Mouse (Mus musculus): ENCODE results near the gene Mog. TPM values are rescaled to one million over a fixed set of nuclear protein-coding genes. Genes with fewer than 3 reads are reported as not detected.
"Not testable (repeated sequence)": the region's sequence is repeated elsewhere in the genome, so short reads cannot be mapped to it uniquely, and the experiment has no call there.

Mog gene
- total RNA-seq, 2 experiments from 2014 or later = 29.1 to 29.2 TPM

- intact Hi-C loops (cut with DNase I) = loop anchor here (2.0 to 10.0 kb wide), 2 partner anchors 16 to 770 kb away; partner anchors contain the start of gene Trim39
- Histone ChIP-seq H3K27ac (peak overlapping the region; percentile 97), H3K4me3 (peak overlapping the region; percentile 83)
- TF ChIP-seq CTCF (IDR thresholded peaks at IDR 0.05) = no peak
- no peak for DNase-seq (ENCODE audit: extremely low spot score in 1 of 2, low spot score in 2 of 2)
Observed at GRCm38 (mm10) chr17:37044651-37045244, 21.6 kb upstream of the Mog start.

- intact Hi-C loops (cut with DNase I) = no loop called here
- no peak for DNase-seq (ENCODE audit: extremely low spot score in 1 of 2, low spot score in 2 of 2)
- TF ChIP-seq CTCF (IDR thresholded peaks at IDR 0.05) = no peak
- Histone ChIP-seq H3K4me3 (no peak overlapping the region), H3K27ac (no peak overlapping the region)
Observed at GRCm38 (mm10) chr17:37039127-37039894, 16.1 kb upstream of the Mog start.

- no peak for DNase-seq (ENCODE audit: extremely low spot score in 1 of 2, low spot score in 2 of 2)
- TF ChIP-seq CTCF (IDR thresholded peaks at IDR 0.05) = no peak
- peak overlapping the region; percentile 64 for H3K4me3 ChIP-seq
- peak overlapping the region; percentile 98 for H3K27ac ChIP-seq
- intact Hi-C loops (cut with DNase I) = loop anchor here (2.0 kb wide), 1 partner anchor 16 kb away; the partner anchor contains the start of gene Gabbr1
Observed at GRCm38 (mm10) chr17:37029162-37029561, 6.0 kb upstream of the Mog start.

GRCm38 (mm10) chr17:37028683-37029120 lies 5.5 kb upstream of the Mog start:
- H3K27ac ChIP-seq = peak overlapping the region; percentile 98
- H3K4me3 ChIP-seq = peak overlapping the region; percentile 64
- DNase-seq (ENCODE audit: extremely low spot score in 1 of 2, low spot score in 2 of 2) = peak; percentile 94
- TF ChIP-seq CTCF (IDR thresholded peaks at IDR 0.05) = no peak
- intact Hi-C loops (cut with DNase I) = loop anchor here (2.0 kb wide), 1 partner anchor 16 kb away; the partner anchor contains the start of gene Gabbr1

- no peak for DNase-seq (ENCODE audit: extremely low spot score in 1 of 2, low spot score in 2 of 2)
- no peak for TF ChIP-seq CTCF (IDR thresholded peaks at IDR 0.05)
- intact Hi-C loops (cut with DNase I) = loop anchor here (2.0 kb wide), 1 partner anchor 17 kb away; the partner anchor contains the start of gene Gabbr1
- Histone ChIP-seq H3K27ac (peak overlapping the region; percentile 98), H3K4me3 (peak overlapping the region; percentile 64)
Observed at GRCm38 (mm10) chr17:37028212-37028611, 5.0 kb upstream of the Mog start.

- no peak for DNase-seq (ENCODE audit: extremely low spot score in 1 of 2, low spot score in 2 of 2)
- no peak overlapping the region for H3K4me3 ChIP-seq
- no peak for TF ChIP-seq CTCF (IDR thresholded peaks at IDR 0.05)
- H3K27ac ChIP-seq = peak overlapping the region; percentile 98
- intact Hi-C loops (cut with DNase I) = no loop called here
Observed at GRCm38 (mm10) chr17:37027486-37027885, 4.3 kb upstream of the Mog start.

GRCm38 (mm10) chr17:37026425-37026824 lies 3.2 kb upstream of the Mog start:
- TF ChIP-seq CTCF (IDR thresholded peaks at IDR 0.05) = no peak
- DNase-seq (ENCODE audit: extremely low spot score in 1 of 2, low spot score in 2 of 2) = no peak
- intact Hi-C loops (cut with DNase I) = no loop called here
- H3K4me3 ChIP-seq = no peak overlapping the region
- H3K27ac ChIP-seq = no peak overlapping the region

GRCm38 (mm10) chr17:37019242-37019641 lies 4.0 kb downstream of the Mog start:
- H3K4me3 ChIP-seq; DNase-seq (ENCODE audit: extremely low spot score in 1 of 2, low spot score in 2 of 2); intact Hi-C loops (cut with DNase I): not testable (repeated sequence)
- peak overlapping the region; percentile 28 for H3K27ac ChIP-seq

- Histone ChIP-seq H3K27ac (peak overlapping the region; percentile 90), H3K4me3 (no peak overlapping the region)
- TF ChIP-seq CTCF (IDR thresholded peaks at IDR 0.05) = no peak
- DNase-seq (ENCODE audit: extremely low spot score in 1 of 2, low spot score in 2 of 2) = peak in 1 of 2 experiments; percentile 18
- intact Hi-C loops (cut with DNase I) = no loop called here
Observed at GRCm38 (mm10) chr17:37018328-37018727, 4.9 kb downstream of the Mog start.

GRCm38 (mm10) chr17:37016333-37016732 lies 6.9 kb downstream of the Mog start:
- Histone ChIP-seq H3K27ac (no peak overlapping the region), H3K4me3 (no peak overlapping the region)
- intact Hi-C loops (cut with DNase I) = no loop called here
- no peak for DNase-seq (ENCODE audit: extremely low spot score in 1 of 2, low spot score in 2 of 2)
- no peak for TF ChIP-seq CTCF (IDR thresholded peaks at IDR 0.05)

GRCm38 (mm10) chr17:37012141-37012540 lies 11.1 kb downstream of the Mog start:
- no peak for DNase-seq (ENCODE audit: extremely low spot score in 1 of 2, low spot score in 2 of 2)
- no peak for TF ChIP-seq CTCF (IDR thresholded peaks at IDR 0.05)
- no peak overlapping the region for H3K27ac ChIP-seq
- no peak overlapping the region for H3K4me3 ChIP-seq
- intact Hi-C loops (cut with DNase I) = no loop called here

GRCm38 (mm10) chr17:37011719-37012118 lies 11.5 kb downstream of the Mog start:
- no peak overlapping the region for H3K4me3 ChIP-seq
- no peak overlapping the region for H3K27ac ChIP-seq
- no peak for DNase-seq (ENCODE audit: extremely low spot score in 1 of 2, low spot score in 2 of 2)
- TF ChIP-seq CTCF (IDR thresholded peaks at IDR 0.05) = no peak
- intact Hi-C loops (cut with DNase I) = no loop called here

Measured in left cerebral cortex, adult 2 months (tissue).